32 mouse cellular contexts compared by ENCODE assay signal in the genomic region with DNA sequence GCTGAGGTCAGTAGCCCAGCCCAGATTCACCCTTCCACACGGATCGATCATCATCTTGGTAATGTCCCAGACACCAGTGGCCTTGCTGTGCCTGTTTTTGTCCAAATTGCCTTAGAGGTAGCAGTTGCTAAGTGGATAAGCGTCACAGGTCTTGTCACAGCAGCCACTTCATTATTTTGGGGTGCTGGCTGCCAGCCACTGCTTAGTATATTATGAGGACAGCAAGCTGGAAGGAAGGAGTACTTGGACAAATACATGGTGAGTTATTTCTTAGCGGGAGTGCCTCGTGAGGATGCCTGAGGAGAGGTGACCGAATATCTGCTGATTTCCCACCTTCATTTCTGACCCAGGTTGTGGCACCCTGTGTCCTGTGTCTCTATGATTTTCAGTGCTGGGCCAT. TPM values are rescaled to one million over a fixed set of nuclear protein-coding genes. Genes with fewer than 3 reads are reported as not detected.
"Had no signal": no experiment of that assay in that cellular context is flagged by ENCODE, and none has a peak within 500 bp of the region (broad histone marks: within the 10 kb centered on the region; RNA-seq: fewer than 3 reads in every experiment).

No protein-coding gene starts in this region.

- H3K4me3 ChIP-seq: heart, embryonic 10.5 days; heart, embryonic 13.5 days; heart, embryonic 15.5 days; hindbrain, embryonic 13.5 days; hindbrain, embryonic 15.5 days; kidney, embryonic 15.5 days; left cerebral cortex, adult 2 months; limb, embryonic 12.5 days; liver, embryonic 13.5 days had no signal

- DNase-seq: gastrocnemius, postnatal 14 days; gastrocnemius, postnatal 36 days; heart, adult 18-20 months; heart, postnatal 14 days; heart, postnatal 36 days; kidney, adult 11 months; kidney, adult 2 months; kidney, adult 9 months; kidney, postnatal 14 days; kidney, postnatal 36 days; layer of hippocampus, adult 9-11 months; layer of hippocampus, postnatal 36 days; left cerebral cortex, postnatal 4 days; liver; liver, embryonic 13.5 days had no signal

- H3K4me2 ChIP-seq: heart, embryonic 13.5 days; heart, embryonic 15.5 days; hindbrain, embryonic 13.5 days; hindbrain, embryonic 15.5 days; kidney, embryonic 15.5 days; limb, embryonic 12.5 days; liver, embryonic 11.5 days; liver, embryonic 13.5 days had no signal

- H3K9ac ChIP-seq: heart, embryonic 13.5 days; heart, embryonic 15.5 days; hindbrain, embryonic 13.5 days; hindbrain, embryonic 15.5 days; kidney, embryonic 15.5 days; limb, embryonic 12.5 days; liver, embryonic 13.5 days had no signal

- ATAC-seq: hindbrain, postnatal 0 days; intestine, embryonic 16.5 days had no signal

- H3K9me3 ChIP-seq: heart, embryonic 10.5 days; heart, embryonic 13.5 days; heart, embryonic 15.5 days; hindbrain, embryonic 13.5 days; hindbrain, embryonic 15.5 days; kidney, embryonic 15.5 days; limb, embryonic 12.5 days; liver, embryonic 13.5 days had no signal

- H3K4me1 ChIP-seq: limb, embryonic 12.5 days; liver, embryonic 13.5 days had no signal

- H3K27me3 ChIP-seq: heart, embryonic 13.5 days; heart, embryonic 15.5 days; hindbrain, embryonic 13.5 days; hindbrain, embryonic 15.5 days; kidney, embryonic 15.5 days; limb, embryonic 12.5 days; liver, embryonic 13.5 days had no signal

- H3K27ac ChIP-seq: heart, embryonic 10.5 days; heart, embryonic 13.5 days; heart, embryonic 15.5 days; hindbrain, embryonic 13.5 days; hindbrain, embryonic 15.5 days; hindbrain, postnatal 0 days; kidney, embryonic 15.5 days; kidney, postnatal 0 days; left cerebral cortex, adult 2 months; limb, embryonic 12.5 days; liver, embryonic 13.5 days had no signal

RNA-seq across cellular contexts. Expression of a gene that starts 42.3 kb away (rescaled TPM):
- polyA plus RNA-seq: frontal cortex, adult 2 months; heart, embryonic 10.5 days; heart, embryonic 13.5 days; heart, embryonic 15.5 days; heart, postnatal 0 days; hindbrain, embryonic 11.5 days; hindbrain, embryonic 13.5 days; hindbrain, embryonic 15.5 days; hindbrain, postnatal 0 days; intestine, embryonic 14.5 days; intestine, embryonic 16.5 days; kidney, adult 2 months; kidney, postnatal 0 days; large intestine, adult 2 months; limb, embryonic 12.5 days; liver, embryonic 11.5 days; liver, embryonic 13.5 days had no signal
